Mouse (Mus musculus): ENCODE data around the gene Msl3l2.

DNA sequence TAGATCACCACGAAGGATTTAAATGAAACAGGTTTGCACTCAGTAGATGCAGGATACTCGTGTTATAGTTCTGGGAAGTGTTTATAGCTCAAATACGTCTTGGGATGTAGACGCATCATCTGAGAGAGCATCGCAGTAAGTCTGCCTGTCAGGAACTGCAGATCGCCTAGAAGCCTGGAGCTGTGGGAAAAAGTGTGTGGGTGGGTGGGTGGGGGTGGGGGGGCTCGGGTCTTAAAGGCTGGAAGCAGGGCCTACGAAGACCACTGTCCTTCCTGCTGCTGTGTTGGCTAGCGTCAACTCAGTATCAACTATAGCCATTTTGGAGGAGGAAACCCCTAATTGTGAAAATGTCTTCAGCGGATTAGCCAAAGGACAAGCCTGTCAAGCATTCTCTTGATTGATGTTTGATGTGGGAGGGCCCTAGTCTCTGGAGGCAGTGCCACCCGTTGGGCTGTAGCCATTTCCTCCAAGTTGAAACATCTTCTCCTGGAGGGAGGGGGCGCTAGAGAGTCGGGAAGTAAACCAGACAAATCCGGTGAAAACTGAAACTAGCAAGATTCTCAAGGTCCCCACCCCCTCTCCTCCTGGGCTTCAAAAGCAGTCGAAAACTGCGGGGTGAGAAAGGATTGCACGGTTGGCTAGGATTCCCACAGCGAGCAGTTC lies at the start of gene Msl3l2:
- TF ChIP-seq FLI1 (IDR thresholded peaks at IDR 0.05; ENCODE audit: low read length) (no peak), GATA1 (IDR thresholded peaks at IDR 0.05; ENCODE audit: borderline replicate concordance, low read length) (no peak)

Data from megakaryocyte, embryonic 14.5 days (primary cell).